Mouse (Mus musculus): ENCODE measurements around the gene Gm13124. TPM values are rescaled to one million over a fixed set of nuclear protein-coding genes. Genes with fewer than 3 reads are reported as not detected.

The Gm13124 gene
- polyA plus RNA-seq (2017; shearing (Covaris generic)), result not detected

DNA sequence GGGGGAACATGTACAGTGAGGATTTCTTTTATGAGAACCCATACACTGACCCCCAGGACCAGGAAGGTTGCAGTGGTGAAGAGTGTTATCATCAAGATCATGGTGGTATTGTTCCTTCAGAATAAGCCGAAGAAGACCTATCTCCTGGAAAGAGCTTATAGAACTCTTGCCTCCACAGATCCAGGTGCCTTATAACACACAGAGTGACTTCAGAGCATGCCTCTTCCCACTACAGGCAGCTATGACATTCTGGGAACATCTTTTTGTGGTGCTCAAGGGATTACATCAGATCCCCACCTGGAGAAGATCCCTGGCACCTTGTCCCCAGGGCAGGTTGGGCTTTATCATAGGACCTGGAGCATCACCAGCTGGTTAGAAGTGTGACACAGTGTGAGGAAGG is at the start of gene Gm13124:
Gm13124 (minus strand) TSS at position 101 of the 400 bp plus-strand sequence.

GRCm38 (mm10) chr4:144613407-144613806 is 48.5 kb upstream of the Gm13124 start, which contains the start of gene Aadacl4:
Gene Aadacl4 (plus strand): TSS chr4:144613707.

DNA sequence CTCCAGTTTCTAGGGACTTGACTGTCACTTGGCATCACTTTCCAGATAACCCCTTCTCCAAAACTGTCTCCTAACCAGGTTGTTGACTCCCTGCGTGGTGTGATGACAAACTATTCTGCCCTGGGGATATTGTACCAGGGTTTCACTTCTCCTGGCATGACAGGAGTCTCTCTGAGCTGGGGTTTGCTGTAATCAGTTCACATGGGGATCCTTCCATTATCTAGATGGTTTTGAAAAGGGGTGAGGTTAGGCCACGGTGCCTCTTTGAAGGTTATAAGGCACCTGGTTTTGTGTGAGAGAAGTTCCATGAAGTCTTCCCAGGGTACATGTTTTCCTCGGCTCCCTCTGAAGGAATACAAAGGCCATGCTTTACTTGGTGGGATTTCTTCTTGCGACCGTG is 45.4 kb downstream of the Gm13124 start, which contains the start of gene 9430007A20Rik:
9430007A20Rik (plus strand) TSS at position 301 of the 400 bp plus-strand sequence.

Other genes starting within 250 kb of the Gm13124 start
- not detected for gene Gm13128, start 234.9 kb downstream of the Gm13124 start, polyA plus RNA-seq (2017; shearing (Covaris generic))
- gene Gm13119, start 207.2 kb downstream of the Gm13124 start, polyA plus RNA-seq (2017; shearing (Covaris generic)), result not detected
- gene Pramef20, start 187.2 kb downstream of the Gm13124 start, polyA plus RNA-seq (2017; shearing (Covaris generic)), result not detected
- not detected for gene Pramef12, start 156.7 kb downstream of the Gm13124 start, polyA plus RNA-seq (2017; shearing (Covaris generic))
- not detected for gene 1700012P22Rik, start 126.4 kb downstream of the Gm13124 start, polyA plus RNA-seq (2017; shearing (Covaris generic))
- gene Gm9944, start 111.8 kb downstream of the Gm13124 start, polyA plus RNA-seq (2017; shearing (Covaris generic)), result not detected
- not detected for gene Aadacl3, start 101.4 kb downstream of the Gm13124 start, polyA plus RNA-seq (2017; shearing (Covaris generic))
- not detected for gene 9430007A20Rik, start 45.3 kb downstream of the Gm13124 start, polyA plus RNA-seq (2017; shearing (Covaris generic))
- not detected for gene Aadacl4, start 48.6 kb upstream of the Gm13124 start, polyA plus RNA-seq (2017; shearing (Covaris generic))
- not detected for gene Gm436, start 121.2 kb upstream of the Gm13124 start, polyA plus RNA-seq (2017; shearing (Covaris generic))
- gene Gm13178, start 156.3 kb upstream of the Gm13124 start, polyA plus RNA-seq (2017; shearing (Covaris generic)), result not detected
- gene Gm438, start 221.4 kb upstream of the Gm13124 start, polyA plus RNA-seq (2017; shearing (Covaris generic)), result not detected